Mouse (Mus musculus) CD4-positive, CD25-positive, alpha-beta regulatory T cell, adult 4 months (primary cell): ENCODE measurements at regions not wholly inside any gene's neighbourhood (a gene's known extent, or its start where the extent isn't known, plus 50 kb on each side); places are given as distances from the start of the nearest gene placed in this dataset.

Source experiments
- ATAC-seq: one replicate; pipeline ENCODE4 v1.8.0; 2017

- peak; percentile 99 for ATAC-seq
Observed at GRCm38 (mm10) chr5:74943737-74944403, 100.7 kb downstream of the Chic2 start.

- no peak for ATAC-seq
Observed at GRCm38 (mm10) chr5:74941426-74941825, 103.1 kb downstream of the Chic2 start.

GRCm38 (mm10) chr5:74937416-74937940, 107.1 kb downstream of the Chic2 start:
- ATAC-seq: no peak

GRCm38 (mm10) chr5:74936087-74936486, 108.5 kb downstream of the Chic2 start:
- ATAC-seq: no peak

- no peak for ATAC-seq
Observed at GRCm38 (mm10) chr5:74935676-74936075, 108.9 kb downstream of the Chic2 start.

- no peak for ATAC-seq
Observed at GRCm38 (mm10) chr5:74933276-74933675, 111.3 kb downstream of the Chic2 start.

- ATAC-seq: no peak
Observed at GRCm38 (mm10) chr5:74932206-74932605, 112.4 kb downstream of the Chic2 start.

- ATAC-seq: no peak
Observed at GRCm38 (mm10) chr5:74931765-74932164, 112.8 kb downstream of the Chic2 start.

- no peak for ATAC-seq
Observed at GRCm38 (mm10) chr5:74927543-74927942, 117.0 kb downstream of the Chic2 start.

GRCm38 (mm10) chr5:74925769-74926168, 118.8 kb downstream of the Chic2 start:
- ATAC-seq: no peak

GRCm38 (mm10) chr5:74924031-74924533, 120.5 kb downstream of the Chic2 start:
- ATAC-seq: no peak

- no peak for ATAC-seq
Observed at GRCm38 (mm10) chr5:74923337-74923736, 121.2 kb downstream of the Chic2 start.

GRCm38 (mm10) chr5:74922881-74923280, 121.7 kb downstream of the Chic2 start:
- ATAC-seq: no peak

- no peak for ATAC-seq
Observed at GRCm38 (mm10) chr5:74920939-74921338, 123.6 kb downstream of the Chic2 start.

- no peak for ATAC-seq
Observed at GRCm38 (mm10) chr5:74920490-74920889, 124.1 kb downstream of the Chic2 start.

GRCm38 (mm10) chr5:74905504-74906061, 139.0 kb downstream of the Chic2 start:
- ATAC-seq: no peak

- ATAC-seq: no peak
Observed at GRCm38 (mm10) chr5:74904927-74905503, 139.6 kb downstream of the Chic2 start.

- ATAC-seq: no peak
Observed at GRCm38 (mm10) chr5:74904327-74904726, 140.2 kb downstream of the Chic2 start.

GRCm38 (mm10) chr5:74903711-74904110, 140.9 kb downstream of the Chic2 start:
- no peak for ATAC-seq

- ATAC-seq: no peak
Observed at GRCm38 (mm10) chr5:74897133-74897532, 147.4 kb downstream of the Chic2 start.

GRCm38 (mm10) chr5:74893276-74893675, 151.3 kb downstream of the Chic2 start:
- ATAC-seq: no peak

GRCm38 (mm10) chr5:74891541-74891940, 153.0 kb downstream of the Chic2 start:
- no peak for ATAC-seq

GRCm38 (mm10) chr5:74888934-74889333, 155.6 kb downstream of the Chic2 start:
- no peak for ATAC-seq

GRCm38 (mm10) chr5:74885958-74886357, 158.6 kb downstream of the Chic2 start:
- no peak for ATAC-seq
